Mouse (Mus musculus) kidney, adult 8-10 months (tissue): Measurements from ENCODE around the gene Papss2.

Experiments
- DNase-seq, 2 experiments: peaks; one replicate each; pipeline ENCODE4 v3.0.0; 2022

Gene Papss2

GRCm38 (mm10) chr19:32601033-32601770 is 5.6 kb downstream of the Papss2 start:
- DNase-seq, result peak in 1 of 2 experiments; percentile 35

- no peak for DNase-seq
Measured at GRCm38 (mm10) chr19:32603466-32603865, 7.9 kb downstream of the Papss2 start.

GRCm38 (mm10) chr19:32604127-32604526 is 8.5 kb downstream of the Papss2 start:
- no peak for DNase-seq

- DNase-seq, result no peak
Measured at GRCm38 (mm10) chr19:32604563-32605252, 9.1 kb downstream of the Papss2 start.

DNA sequence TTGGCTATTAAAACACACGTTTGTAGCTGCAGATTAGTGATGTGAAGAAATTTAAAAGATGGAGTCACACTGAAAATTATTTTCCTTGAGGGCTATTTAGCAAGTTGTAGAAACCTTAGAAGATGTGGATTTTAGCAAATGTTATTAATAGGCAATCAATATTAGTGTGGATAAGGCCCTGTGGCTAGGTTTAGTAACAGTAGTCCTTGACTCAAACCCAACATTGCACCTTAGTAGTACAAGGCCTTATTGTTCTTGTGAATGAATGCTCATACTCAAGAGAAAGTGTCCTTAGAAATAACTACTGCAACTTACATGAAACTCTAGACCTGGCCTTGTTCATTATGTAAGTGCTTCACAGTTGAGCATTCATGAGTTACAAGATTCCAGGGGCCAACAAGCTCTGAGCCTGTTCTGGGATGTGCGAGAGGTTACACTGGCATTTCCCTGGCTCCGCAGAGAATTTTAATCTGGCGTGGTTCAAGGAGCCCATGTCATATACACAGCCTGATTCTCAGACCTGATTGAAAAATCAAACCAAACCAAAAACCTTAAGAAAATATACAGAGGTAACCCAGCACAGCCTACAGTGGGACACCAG is 10.7 kb downstream of the Papss2 start:
- peak; percentile 36 to 64 for DNase-seq

- peak in 1 of 2 experiments; percentile 64 for DNase-seq
Measured at GRCm38 (mm10) chr19:32607036-32607435, 11.4 kb downstream of the Papss2 start.

GRCm38 (mm10) chr19:32611386-32612092 is 15.9 kb downstream of the Papss2 start:
- DNase-seq, result no peak

DNA sequence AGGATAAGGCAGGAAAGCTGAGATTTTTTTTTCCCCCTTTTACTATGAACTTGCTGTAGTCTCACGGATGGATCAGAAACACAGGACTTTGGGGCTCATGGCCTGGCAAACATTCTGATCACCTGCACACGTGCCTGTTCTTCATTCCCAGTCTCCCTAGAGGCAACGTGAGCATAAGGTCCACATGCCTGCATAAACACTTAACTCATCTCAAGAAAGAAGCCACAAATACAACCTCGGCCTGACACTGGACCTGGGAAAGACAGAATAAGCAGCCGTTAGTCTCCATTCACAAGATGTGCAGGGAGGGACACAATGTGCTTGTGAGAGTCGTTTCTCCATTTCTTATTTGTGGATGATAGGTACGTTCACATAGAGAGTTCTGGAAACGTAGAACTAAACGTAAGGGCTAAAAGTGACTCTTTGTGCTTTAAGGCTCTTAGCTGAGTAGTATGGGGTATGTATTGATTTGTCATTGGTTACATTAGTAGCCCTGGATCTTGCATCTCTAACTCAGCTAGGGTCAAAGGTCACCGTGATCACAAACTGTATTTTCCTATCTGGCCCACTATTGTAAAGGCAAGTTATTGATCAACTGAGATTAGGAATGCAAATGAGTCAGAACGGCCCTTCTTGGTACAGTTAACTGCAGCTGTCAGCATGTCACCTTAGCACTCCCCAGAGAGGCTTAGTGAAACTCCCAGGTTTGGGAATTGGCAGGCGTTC is 18.6 kb downstream of the Papss2 start:
- peak in 1 of 2 experiments; percentile 38 for DNase-seq

DNA sequence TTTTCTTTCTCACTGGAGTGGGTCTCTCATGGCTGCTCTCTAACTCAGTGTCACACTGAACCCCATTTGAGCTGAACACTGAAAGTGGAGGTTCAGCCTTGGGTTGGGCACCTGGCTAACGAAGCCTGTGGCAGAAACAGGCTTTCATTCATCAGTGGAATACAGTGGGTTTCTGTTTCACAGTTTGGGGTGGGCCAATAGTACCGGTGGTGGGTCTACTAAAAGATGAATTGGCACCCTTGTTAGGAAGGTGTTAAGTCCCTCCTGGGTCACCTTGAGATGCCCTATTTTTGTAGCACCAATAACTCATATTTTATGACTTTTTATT is 19.1 kb downstream of the Papss2 start:
- DNase-seq, result no peak

- DNase-seq, result no peak
Measured at GRCm38 (mm10) chr19:32616646-32617045, 21.1 kb downstream of the Papss2 start.

DNA sequence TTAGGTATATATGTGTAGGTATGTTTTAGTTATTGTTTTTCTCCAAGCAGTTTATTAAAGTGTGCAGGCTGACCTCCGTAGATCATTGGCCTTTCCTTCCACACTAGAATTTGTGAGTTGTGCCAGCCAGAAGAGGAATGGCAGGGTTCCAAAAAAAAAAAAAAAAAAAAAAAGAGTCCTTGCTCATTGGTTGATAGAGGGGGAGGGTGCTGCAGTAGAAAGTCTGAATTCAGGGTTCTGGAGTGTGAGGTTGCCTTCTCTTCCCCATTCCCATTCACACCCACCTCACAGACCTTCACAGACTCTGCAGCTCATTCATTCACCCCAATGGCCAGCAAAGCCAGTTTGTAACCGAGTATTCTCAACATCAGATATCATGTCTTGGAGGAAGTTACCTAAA is 24.1 kb downstream of the Papss2 start:
- DNase-seq, result peak; percentile 56 to 81

- DNase-seq, result no peak
Measured at GRCm38 (mm10) chr19:32620859-32621445, 25.4 kb downstream of the Papss2 start.

DNA sequence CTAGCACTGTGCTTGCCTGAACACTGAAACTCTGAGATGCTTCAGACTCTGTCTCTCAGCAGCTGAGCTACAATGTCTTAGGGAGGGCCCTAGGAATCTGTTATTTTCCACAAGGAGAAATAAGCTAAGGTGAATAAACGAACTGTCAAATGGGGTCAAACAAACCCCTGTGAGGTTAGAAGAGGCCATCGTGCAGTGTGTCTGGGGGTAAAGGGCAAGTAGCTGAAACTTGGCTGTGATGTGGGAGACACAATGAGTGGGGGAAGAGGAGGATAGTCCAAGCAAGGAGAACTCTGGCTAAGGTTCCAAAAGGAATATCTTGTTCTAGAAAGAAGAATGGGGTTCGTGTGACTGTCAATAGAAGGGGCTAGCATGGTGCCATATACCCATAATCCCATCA is 26.6 kb downstream of the Papss2 start:
- peak; percentile 60 to 78 for DNase-seq

- peak; percentile 67 to 72 for DNase-seq
Measured at GRCm38 (mm10) chr19:32626768-32627331, 31.3 kb downstream of the Papss2 start.

DNA sequence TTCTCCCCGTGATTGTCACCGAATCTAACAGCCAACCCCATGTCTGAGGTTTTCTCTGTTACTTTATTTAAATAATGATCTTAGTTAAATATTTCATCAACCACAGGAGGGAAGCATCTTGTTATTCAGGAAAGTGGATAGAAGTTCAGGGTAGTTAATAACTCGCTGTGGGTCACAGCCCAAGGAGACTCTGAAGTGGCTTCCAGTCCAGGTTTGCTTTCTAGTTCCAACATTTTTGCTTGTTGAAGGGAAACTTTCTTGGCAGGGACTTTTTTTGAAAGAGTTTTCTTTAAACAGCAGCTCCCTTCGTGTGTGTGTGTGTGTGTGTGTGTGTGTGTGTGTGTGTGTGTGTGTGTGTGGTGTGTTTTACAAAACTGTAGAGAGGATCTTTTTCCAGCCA is 32.0 kb downstream of the Papss2 start:
- peak; percentile 48 to 78 for DNase-seq

DNA sequence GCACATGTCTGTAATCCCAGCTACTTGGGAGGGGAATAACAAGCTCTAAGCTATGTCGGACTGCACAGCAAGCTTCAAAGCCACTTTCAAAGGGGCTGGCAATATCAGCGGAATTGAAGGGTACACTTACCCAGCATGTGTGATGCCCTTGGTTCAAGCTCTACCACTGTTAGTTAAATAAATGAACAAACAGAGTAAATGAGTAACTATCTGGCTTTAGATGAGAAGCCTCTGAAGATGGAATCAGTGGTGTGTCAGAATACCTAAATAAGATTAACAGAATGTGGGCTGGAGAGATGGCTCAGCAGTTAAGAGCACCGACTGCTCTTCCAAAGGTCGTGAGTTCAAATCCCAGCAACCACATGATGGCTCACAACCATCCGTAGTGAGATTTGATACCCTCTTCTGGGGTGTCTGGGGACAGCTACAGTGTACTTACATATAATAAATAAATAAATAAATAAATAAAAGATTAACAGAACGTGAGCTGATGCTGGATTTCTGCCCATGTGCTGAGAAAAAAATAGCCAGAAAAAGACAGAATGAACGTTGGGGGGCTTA is 33.1 kb downstream of the Papss2 start:
- peak; percentile 54 to 77 for DNase-seq

DNA sequence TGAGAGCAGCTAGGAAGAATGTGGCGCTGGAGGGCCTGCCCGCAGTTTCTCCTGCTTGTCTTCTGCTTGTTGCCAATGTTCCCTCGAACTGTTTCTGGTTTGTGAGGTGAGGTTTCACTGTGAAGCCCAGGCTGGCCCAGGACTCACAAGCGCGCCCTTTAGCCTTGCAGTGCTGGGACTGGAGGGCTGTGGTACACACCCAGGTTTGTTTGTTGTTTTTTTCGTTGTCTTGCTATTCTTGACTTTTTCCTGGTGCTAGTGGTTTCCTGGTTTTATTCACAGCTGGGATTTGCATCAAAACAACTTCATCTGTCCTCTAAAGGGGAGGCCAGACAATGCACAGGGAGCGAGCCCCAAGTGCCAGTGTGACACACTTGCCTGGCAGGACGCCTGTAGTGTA is 39.3 kb downstream of the Papss2 start:
- DNase-seq, result no peak

- DNase-seq, result peak; percentile 34 to 36
Measured at GRCm38 (mm10) chr19:32637357-32638275, 42.0 kb downstream of the Papss2 start.

- no peak for DNase-seq
Measured at GRCm38 (mm10) chr19:32638276-32638903, 42.8 kb downstream of the Papss2 start.

- no peak for DNase-seq
Measured at GRCm38 (mm10) chr19:32641535-32641934, 45.9 kb downstream of the Papss2 start.
